Mouse (Mus musculus) brain, embryonic 14.5 days (tissue): ENCODE measurements around the gene Jaml.

Source experiments
- CTCF ChIP-seq: fragments of 200-500 bp; IDR thresholded peaks from 2 replicates; pipeline ENCODE4 v1.5.1; 2012; ENCODE audit warnings: inconsistent platforms, mild to moderate bottlenecking, moderate library complexity, borderline replicate concordance; ENCODE audit not compliant: insufficient read depth, insufficient read length; ENCODE audit errors: extremely low read depth
- POLR2A ChIP-seq: fragments of 200-500 bp; IDR thresholded peaks from 2 replicates; pipeline ENCODE4 v1.6.1; 2012; ENCODE audit warnings: mild to moderate bottlenecking, inconsistent platforms, borderline replicate concordance; ENCODE audit not compliant: poor library complexity, insufficient read depth, insufficient read length, severe bottlenecking; ENCODE audit errors: extremely low read depth

- TF ChIP-seq CTCF (no peak), POLR2A (no peak)
Measured at GRCm38 (mm10) chr9:45098426-45098825, 19.4 kb downstream of the Jaml start.
